Mouse (Mus musculus) c-Kit-positive CD71-positive TER-119-negative erythroid progenitor cells, embryonic 14.5 days (primary cell): ENCODE measurements around the gene Clmp.
"Not testable (repeated sequence)": the region's sequence is repeated elsewhere in the genome, so short reads cannot be mapped to it uniquely, and the experiment has no call there.

Experiments
- DNase-seq: peaks from one replicate; pipeline ENCODE4 v3.0.0-alpha.2; 2013; ENCODE audit warnings: low read depth

Clmp gene

GRCm38 (mm10) chr9:40731591-40732048, 45.9 kb downstream of the Clmp start:
- DNase-seq = no peak

- DNase-seq = no peak
These were observed 46.5 kb downstream of the Clmp start for GRCm38 (mm10) chr9:40732302-40732701.

- no peak for DNase-seq
These were observed 51.4 kb downstream of the Clmp start for GRCm38 (mm10) chr9:40737117-40737516.

GRCm38 (mm10) chr9:40743525-40744034, 57.8 kb downstream of the Clmp start:
- DNase-seq = no peak

GRCm38 (mm10) chr9:40744233-40744632, 58.5 kb downstream of the Clmp start:
- no peak for DNase-seq

- DNase-seq = no peak
These were observed 61.0 kb downstream of the Clmp start for GRCm38 (mm10) chr9:40746796-40747195.

- no peak for DNase-seq
These were observed 61.5 kb downstream of the Clmp start for GRCm38 (mm10) chr9:40747249-40747648.

GRCm38 (mm10) chr9:40749832-40750620, 64.3 kb downstream of the Clmp start:
- DNase-seq = no peak

- no peak for DNase-seq
These were observed 66.0 kb downstream of the Clmp start for GRCm38 (mm10) chr9:40751749-40752148.

GRCm38 (mm10) chr9:40756401-40756800, 70.6 kb downstream of the Clmp start:
- peak; percentile 35 for DNase-seq

GRCm38 (mm10) chr9:40757105-40757626, 71.4 kb downstream of the Clmp start:
- DNase-seq = no peak

GRCm38 (mm10) chr9:40757685-40758270, 72.0 kb downstream of the Clmp start:
- DNase-seq = peak; percentile 41

- DNase-seq = no peak
These were observed 76.6 kb downstream of the Clmp start for GRCm38 (mm10) chr9:40762354-40762753.

GRCm38 (mm10) chr9:40764887-40765580, 79.3 kb downstream of the Clmp start:
- no peak for DNase-seq

GRCm38 (mm10) chr9:40765581-40765940, 79.8 kb downstream of the Clmp start:
- no peak for DNase-seq

- no peak for DNase-seq
These were observed 80.4 kb downstream of the Clmp start for GRCm38 (mm10) chr9:40766058-40766605.

- DNase-seq = no peak
These were observed 82.2 kb downstream of the Clmp start for GRCm38 (mm10) chr9:40767946-40768345.

- no peak for DNase-seq
These were observed 86.5 kb downstream of the Clmp start for GRCm38 (mm10) chr9:40772246-40772645.

GRCm38 (mm10) chr9:40773142-40773541, 87.4 kb downstream of the Clmp start:
- DNase-seq = not testable (repeated sequence)

GRCm38 (mm10) chr9:40773869-40774268, 88.1 kb downstream of the Clmp start:
- no peak for DNase-seq

GRCm38 (mm10) chr9:40776044-40776443, 90.3 kb downstream of the Clmp start:
- no peak for DNase-seq
